Mouse (Mus musculus): Measurements from ENCODE around the gene Gatd1.

DNA sequence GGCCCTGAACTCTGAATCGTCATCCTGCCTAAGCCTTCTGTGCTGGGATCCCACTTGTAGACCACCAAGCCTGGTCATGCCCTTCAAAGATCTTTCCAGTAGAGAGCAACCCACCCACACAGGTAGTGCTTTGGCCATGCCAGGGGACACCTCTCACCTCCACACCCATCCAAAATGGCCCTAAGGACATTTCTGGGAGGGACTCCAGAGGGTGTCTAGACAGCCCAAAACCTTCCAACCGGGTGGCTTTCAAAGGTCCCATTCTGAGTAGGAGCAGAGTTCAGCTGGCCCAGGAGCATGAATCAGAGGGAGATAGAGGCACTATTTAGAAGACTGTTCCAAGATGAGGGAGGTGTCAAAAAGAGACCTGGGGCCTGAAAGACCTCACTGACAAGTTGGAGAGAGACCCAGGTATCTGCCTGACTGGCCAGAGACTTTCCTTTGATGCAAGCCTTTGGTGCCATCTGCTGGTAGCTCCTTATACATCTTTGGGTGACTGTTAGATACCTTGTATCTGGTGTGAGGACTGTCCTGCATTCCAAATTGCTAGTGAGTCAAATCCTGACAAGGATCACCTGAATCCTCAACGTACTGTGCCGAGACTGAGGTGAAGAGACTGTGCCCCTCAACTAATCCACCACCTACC lies 50.7 kb downstream of the Gatd1 start:
- TF ChIP-seq CTCF (IDR thresholded peaks at IDR 0.05; ENCODE audit: low read depth, low read length), result peak; percentile 61
- TF ChIP-seq POLR2AphosphoS5 (IDR thresholded peaks at IDR 0.05; ENCODE audit: insufficient replicate concordance, low read depth, low read length), result no peak
- TF ChIP-seq GATA1 (IDR thresholded peaks at IDR 0.05; ENCODE audit: borderline replicate concordance, low read length), result no peak
- no peak for TF ChIP-seq GATA2 (IDR thresholded peaks at IDR 0.05; ENCODE audit: borderline replicate concordance, low read depth, low read length)
- no peak for TF ChIP-seq TAL1 (conservative IDR thresholded peaks at IDR 0.05; ENCODE audit: low read depth, low read length)
